Mouse (Mus musculus): ENCODE data around the gene Dnah2. TPM values are rescaled to one million over a fixed set of nuclear protein-coding genes. Genes with fewer than 3 reads are reported as not detected.

Dnah2 gene
- polyA plus RNA-seq, 1 experiment from 2014 or later, result 6.2 TPM

DNA sequence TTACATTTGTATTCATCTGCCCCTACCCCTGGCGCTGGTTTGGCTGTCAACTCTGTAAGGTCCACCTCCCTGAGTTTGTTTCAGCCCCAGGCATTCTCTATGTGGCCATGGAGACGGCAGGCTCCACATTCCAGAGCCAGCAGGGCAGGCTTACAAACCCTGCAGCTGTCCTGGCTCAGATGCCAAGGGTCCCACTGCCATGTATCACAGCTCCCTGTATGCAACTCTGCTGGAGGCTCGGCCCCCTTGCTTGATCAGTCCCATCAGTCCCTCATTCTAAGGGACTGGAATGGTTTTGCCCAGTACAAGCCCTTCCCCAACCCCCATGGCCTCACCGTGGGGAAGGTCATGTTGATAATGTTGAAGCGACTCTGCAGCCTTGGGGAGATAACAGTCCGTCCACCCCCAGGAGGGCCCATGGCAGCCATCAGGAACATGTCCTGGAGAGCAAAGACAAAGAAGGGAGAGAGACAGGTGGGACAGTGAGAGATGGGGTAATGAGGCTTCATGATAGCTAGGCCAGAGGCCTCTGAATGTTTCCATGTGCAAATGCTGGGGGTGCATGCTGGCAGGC is 91.8 kb downstream of the Dnah2 start:
- Histone ChIP-seq H3K9me3 (ENCODE audit: control insufficient read depth, low read length) (no peaks in the 10 kb centered on the region), H3K4me3 (ENCODE audit: low read depth, low read length) (no peak overlapping the region), H3K4me1 (ENCODE audit: control insufficient read depth, insufficient read depth, low read length) (peaks cover 21% of the 10 kb centered on the region), H3K4me2 (ENCODE audit: low read depth, low read length) (no peak overlapping the region), H3K36me3 (ENCODE audit: control insufficient read depth, insufficient read depth, low read length) (no peaks in the 10 kb centered on the region), H3K27me3 (replicated peaks; ENCODE audit: control insufficient read depth, insufficient read depth, low read length) (no peaks in the 10 kb centered on the region), H3K27ac (replicated peaks; ENCODE audit: low read depth, low read length) (no peak overlapping the region; the same call in 1 of the 2 replicates), H3K9ac (ENCODE audit: low read depth, low read length) (no peak overlapping the region)
- 23% methylated on average over 6 of the region's 6 CpGs for WGBS
- ATAC-seq (ENCODE audit: low read depth), result peak; percentile 86
- peak; percentile 79 for DNase-seq (ENCODE audit: low spot score)

- H3K4me3 ChIP-seq (ENCODE audit: low read depth, low read length), result peak overlapping the region; percentile 9; the same call in 1 of the 2 replicates
- DNase-seq (ENCODE audit: low spot score) (peak; percentile 79), ATAC-seq (ENCODE audit: low read depth) (peak; percentile 65)
- H3K36me3 ChIP-seq (ENCODE audit: control insufficient read depth, insufficient read depth, low read length), result no peaks in the 10 kb centered on the region
- H3K9ac ChIP-seq (ENCODE audit: low read depth, low read length), result 0 out of 2 replicates have a peak overlapping the region, but pooled peaks have one; percentile 7
- no peaks in the 10 kb centered on the region for H3K27me3 ChIP-seq (replicated peaks; ENCODE audit: control insufficient read depth, insufficient read depth, low read length)
- H3K4me2 ChIP-seq (ENCODE audit: low read depth, low read length), result peak overlapping the region; percentile 43
- H3K4me1 ChIP-seq (ENCODE audit: control insufficient read depth, insufficient read depth, low read length), result peaks cover 27% of the 10 kb centered on the region
- no peaks in the 10 kb centered on the region for H3K9me3 ChIP-seq (ENCODE audit: control insufficient read depth, low read length)
- WGBS, result 39% methylated on average over 23 of the region's 23 CpGs
- H3K27ac ChIP-seq (replicated peaks; ENCODE audit: low read depth, low read length), result peak overlapping the region; percentile 74
Observed at GRCm38 (mm10) chr11:69452114-69452867, 96.6 kb downstream of the Dnah2 start.

DNA sequence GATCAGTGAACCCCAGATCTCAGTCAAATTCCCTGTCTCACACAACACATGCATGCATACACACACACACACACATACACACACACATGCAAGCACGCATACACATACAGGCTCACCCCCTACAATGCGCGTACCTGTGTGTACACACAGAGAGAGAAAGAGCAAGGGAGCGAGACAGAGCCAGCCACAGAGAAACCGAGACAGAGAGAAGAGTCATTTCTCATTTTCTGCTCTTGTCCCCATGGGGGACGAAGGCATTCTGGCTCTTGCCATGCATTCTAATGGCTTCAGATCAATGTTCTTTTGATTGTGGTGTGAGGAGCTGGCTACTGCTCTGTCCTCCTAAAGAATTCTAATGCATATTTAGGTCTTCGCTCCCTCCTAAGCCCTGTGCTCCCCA is 101.6 kb downstream of the Dnah2 start:
- Histone ChIP-seq H3K27ac (replicated peaks; ENCODE audit: low read depth, low read length) (no peak overlapping the region), H3K4me2 (ENCODE audit: low read depth, low read length) (no peak overlapping the region), H3K36me3 (ENCODE audit: control insufficient read depth, insufficient read depth, low read length) (no peaks in the 10 kb centered on the region), H3K9me3 (ENCODE audit: control insufficient read depth, low read length) (no peaks in the 10 kb centered on the region), H3K9ac (ENCODE audit: low read depth, low read length) (no peak overlapping the region), H3K4me1 (ENCODE audit: control insufficient read depth, insufficient read depth, low read length) (peaks cover 8% of the 10 kb centered on the region), H3K27me3 (replicated peaks; ENCODE audit: control insufficient read depth, insufficient read depth, low read length) (no peaks in the 10 kb centered on the region), H3K4me3 (ENCODE audit: low read depth, low read length) (no peak overlapping the region)
- 80% methylated on average over 7 of the region's 7 CpGs for WGBS
- DNase-seq (ENCODE audit: low spot score) (no peak), ATAC-seq (ENCODE audit: low read depth) (no peak)

GRCm38 (mm10) chr11:69443328-69443727 is 105.6 kb downstream of the Dnah2 start:
- no peak overlapping the region for H3K27ac ChIP-seq (replicated peaks; ENCODE audit: low read depth, low read length)
- no peak overlapping the region for H3K9ac ChIP-seq (ENCODE audit: low read depth, low read length)
- ATAC-seq (ENCODE audit: low read depth), result no peak
- no peaks in the 10 kb centered on the region for H3K9me3 ChIP-seq (ENCODE audit: control insufficient read depth, low read length)
- H3K4me2 ChIP-seq (ENCODE audit: low read depth, low read length), result no peak overlapping the region
- 28% methylated on average over 5 of the region's 5 CpGs for WGBS
- no peaks in the 10 kb centered on the region for H3K36me3 ChIP-seq (ENCODE audit: control insufficient read depth, insufficient read depth, low read length)
- H3K27me3 ChIP-seq (replicated peaks; ENCODE audit: control insufficient read depth, insufficient read depth, low read length), result no peaks in the 10 kb centered on the region
- no peak overlapping the region for H3K4me3 ChIP-seq (ENCODE audit: low read depth, low read length)
- H3K4me1 ChIP-seq (ENCODE audit: control insufficient read depth, insufficient read depth, low read length), result no peaks in the 10 kb centered on the region
- DNase-seq (ENCODE audit: low spot score), result peak; percentile 69

DNA sequence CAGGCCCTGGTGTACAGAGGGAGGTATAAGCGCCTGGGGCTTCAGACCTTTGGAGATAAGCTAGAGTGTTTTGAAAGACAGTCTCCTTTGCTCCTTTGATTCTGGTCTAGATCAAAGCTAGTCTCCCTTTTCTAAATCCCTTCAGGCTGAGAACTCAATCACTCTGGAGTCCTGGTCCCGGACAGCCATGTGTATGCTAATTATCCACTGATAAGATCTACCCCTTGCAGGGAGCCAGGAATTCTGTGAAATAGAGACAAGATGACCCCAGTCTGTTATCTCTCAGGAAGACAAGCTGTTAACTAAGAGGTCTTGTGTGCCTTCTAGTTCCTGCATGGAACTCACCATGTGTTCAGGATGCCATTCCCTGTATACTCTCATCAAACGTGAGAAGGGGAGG is 111.6 kb downstream of the Dnah2 start:
- H3K27me3 ChIP-seq (replicated peaks; ENCODE audit: control insufficient read depth, insufficient read depth, low read length), result no peaks in the 10 kb centered on the region
- ATAC-seq (ENCODE audit: low read depth) (no peak), DNase-seq (ENCODE audit: low spot score) (no peak)
- H3K4me3 ChIP-seq (ENCODE audit: low read depth, low read length), result no peak overlapping the region
- 0 out of 2 replicates have a peak, but pooled peaks cover 2% of the 10 kb centered on the region for H3K4me1 ChIP-seq (ENCODE audit: control insufficient read depth, insufficient read depth, low read length)
- no peak overlapping the region for H3K27ac ChIP-seq (replicated peaks; ENCODE audit: low read depth, low read length)
- no peak overlapping the region for H3K4me2 ChIP-seq (ENCODE audit: low read depth, low read length)
- H3K9ac ChIP-seq (ENCODE audit: low read depth, low read length), result no peak overlapping the region
- 31% methylated on average over 3 of the region's 3 CpGs for WGBS
- H3K9me3 ChIP-seq (ENCODE audit: control insufficient read depth, low read length), result no peaks in the 10 kb centered on the region
- H3K36me3 ChIP-seq (ENCODE audit: control insufficient read depth, insufficient read depth, low read length), result no peaks in the 10 kb centered on the region

DNA sequence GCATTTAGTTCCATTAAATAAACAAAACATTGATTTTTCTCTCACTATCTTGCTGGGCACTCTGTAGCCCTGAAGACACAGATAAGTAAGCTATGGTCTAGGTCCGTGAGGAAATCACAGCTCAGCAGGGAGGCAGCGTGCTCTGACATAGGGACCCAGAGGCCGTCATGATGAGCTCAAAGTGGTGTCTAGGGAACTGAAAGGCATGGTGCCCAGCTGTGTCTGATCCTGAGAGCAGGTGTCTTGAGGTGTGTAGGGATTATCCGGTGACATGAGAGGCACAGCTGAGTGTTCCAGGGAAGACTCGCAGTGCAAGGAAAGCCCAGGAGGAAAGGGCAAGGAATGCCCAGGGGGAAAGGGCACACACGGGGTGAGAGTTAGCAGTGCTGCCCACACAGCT is 115.7 kb downstream of the Dnah2 start:
- DNase-seq (ENCODE audit: low spot score) (peak; percentile 44), ATAC-seq (ENCODE audit: low read depth) (peak; percentile 50; the same call in 1 of the 2 replicates)
- Histone ChIP-seq H3K4me1 (ENCODE audit: control insufficient read depth, insufficient read depth, low read length) (0 out of 2 replicates have a peak, but pooled peaks cover 10% of the 10 kb centered on the region), H3K36me3 (ENCODE audit: control insufficient read depth, insufficient read depth, low read length) (no peaks in the 10 kb centered on the region), H3K4me2 (ENCODE audit: low read depth, low read length) (no peak overlapping the region), H3K4me3 (ENCODE audit: low read depth, low read length) (no peak overlapping the region), H3K9ac (ENCODE audit: low read depth, low read length) (no peak overlapping the region), H3K9me3 (ENCODE audit: control insufficient read depth, low read length) (no peaks in the 10 kb centered on the region), H3K27ac (replicated peaks; ENCODE audit: low read depth, low read length) (no peak overlapping the region), H3K27me3 (replicated peaks; ENCODE audit: control insufficient read depth, insufficient read depth, low read length) (no peaks in the 10 kb centered on the region)
- WGBS, result 54% methylated on average over 6 of the region's 6 CpGs

DNA sequence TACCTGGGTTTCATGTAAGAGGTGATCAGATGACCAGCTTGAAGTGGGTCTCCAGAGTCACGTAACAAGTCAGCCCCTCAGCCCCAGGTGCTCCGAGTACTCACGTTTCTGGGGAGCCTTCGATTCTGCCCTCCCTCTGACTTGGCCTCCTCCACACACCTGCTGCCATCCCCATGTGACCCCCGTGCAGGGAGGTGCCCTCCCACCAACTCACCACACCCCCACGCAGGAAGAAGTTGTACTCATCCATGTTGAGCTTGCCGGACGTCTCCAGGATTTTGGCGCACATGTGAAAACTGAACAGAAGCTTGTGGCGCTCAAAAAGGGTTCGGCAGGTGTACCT is 116.3 kb downstream of the Dnah2 start:
- ATAC-seq (ENCODE audit: low read depth), result no peak
- Histone ChIP-seq H3K4me1 (ENCODE audit: control insufficient read depth, insufficient read depth, low read length) (0 out of 2 replicates have a peak, but pooled peaks cover 10% of the 10 kb centered on the region), H3K27me3 (replicated peaks; ENCODE audit: control insufficient read depth, insufficient read depth, low read length) (no peaks in the 10 kb centered on the region), H3K9ac (ENCODE audit: low read depth, low read length) (no peak overlapping the region), H3K4me2 (ENCODE audit: low read depth, low read length) (no peak overlapping the region), H3K27ac (replicated peaks; ENCODE audit: low read depth, low read length) (no peak overlapping the region), H3K9me3 (ENCODE audit: control insufficient read depth, low read length) (no peaks in the 10 kb centered on the region), H3K36me3 (ENCODE audit: control insufficient read depth, insufficient read depth, low read length) (no peaks in the 10 kb centered on the region), H3K4me3 (ENCODE audit: low read depth, low read length) (no peak overlapping the region)
- 55% methylated on average over 11 of the region's 11 CpGs for WGBS
- no peak for DNase-seq (ENCODE audit: low spot score)

- H3K27me3 ChIP-seq (replicated peaks; ENCODE audit: control insufficient read depth, insufficient read depth, low read length), result no peaks in the 10 kb centered on the region
- H3K9me3 ChIP-seq (ENCODE audit: control insufficient read depth, low read length), result no peaks in the 10 kb centered on the region
- no peak overlapping the region for H3K27ac ChIP-seq (replicated peaks; ENCODE audit: low read depth, low read length)
- H3K4me2 ChIP-seq (ENCODE audit: low read depth, low read length), result peak overlapping the region; percentile 30
- ATAC-seq (ENCODE audit: low read depth) (peak; percentile 77), DNase-seq (ENCODE audit: low spot score) (peak; percentile 95)
- no peak overlapping the region for H3K4me3 ChIP-seq (ENCODE audit: low read depth, low read length)
- no peak overlapping the region for H3K9ac ChIP-seq (ENCODE audit: low read depth, low read length)
- 31% methylated on average over 11 of the region's 11 CpGs for WGBS
- no peaks in the 10 kb centered on the region for H3K36me3 ChIP-seq (ENCODE audit: control insufficient read depth, insufficient read depth, low read length)
- H3K4me1 ChIP-seq (ENCODE audit: control insufficient read depth, insufficient read depth, low read length), result 0 out of 2 replicates have a peak, but pooled peaks cover 10% of the 10 kb centered on the region
Observed at GRCm38 (mm10) chr11:69431829-69432639, 116.9 kb downstream of the Dnah2 start.
